Mouse (Mus musculus): ENCODE measurements around the gene Zan. TPM values are rescaled to one million over a fixed set of nuclear protein-coding genes. Genes with fewer than 3 reads are reported as not detected.
"Not testable (repeated sequence)": the region's sequence is repeated elsewhere in the genome, so short reads cannot be mapped to it uniquely, and the experiment has no call there.

Gene Zan
- polyA plus RNA-seq, 1 experiment from 2014 or later: 0.14 TPM

- no peak for ATAC-seq (replicated peaks)
- no peak overlapping the region for H3K27ac ChIP-seq (replicated peaks)
- no peaks in the 10 kb centered on the region for H3K27me3 ChIP-seq
These were observed 31.3 kb downstream of the Zan start for GRCm38 (mm10) chr5:137445536-137445935.

DNA sequence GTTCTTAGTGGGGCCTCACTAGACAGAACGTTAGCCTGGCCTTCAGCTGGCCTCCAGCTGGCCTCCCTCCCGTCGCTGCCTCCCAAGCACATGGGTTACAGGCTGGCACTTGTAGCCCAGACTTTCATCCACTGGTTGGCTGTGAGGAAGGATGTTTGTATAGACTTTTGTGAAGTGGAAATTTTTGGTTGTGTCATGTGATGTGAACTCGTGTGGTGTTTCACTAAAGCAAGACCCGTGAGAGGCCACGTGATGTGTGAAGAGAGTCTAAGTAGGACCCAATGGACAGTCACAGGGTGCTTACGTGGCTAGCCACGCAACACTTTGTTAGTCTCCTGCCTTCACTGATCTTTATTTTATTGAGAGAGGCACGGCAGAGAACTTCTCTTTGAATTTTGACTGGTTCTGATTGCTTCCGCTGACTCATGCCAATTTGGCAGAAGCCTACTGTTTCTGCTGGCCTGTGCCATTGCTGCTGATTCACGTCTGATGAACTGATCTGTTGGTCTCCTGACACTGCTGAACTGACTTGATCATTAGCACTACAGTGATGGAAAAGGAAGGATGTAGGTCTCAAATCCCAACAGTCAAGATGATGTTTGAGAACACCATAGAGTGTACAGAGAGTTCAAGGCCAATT lies 36.5 kb downstream of the Zan start:
- H3K4me2 ChIP-seq (replicated peaks): no peak overlapping the region
- ATAC-seq (replicated peaks): no peak
- WGBS: 75% methylated on average over 11 of the region's 11 CpGs
- H3K4me1 ChIP-seq: no peaks in the 10 kb centered on the region
- H3K36me3 ChIP-seq: no peaks in the 10 kb centered on the region
- H3K27ac ChIP-seq (replicated peaks): no peak overlapping the region
- H3K9me3 ChIP-seq: no peaks in the 10 kb centered on the region
- no peak overlapping the region for H3K4me3 ChIP-seq
- H3K27me3 ChIP-seq: no peaks in the 10 kb centered on the region
- no peak overlapping the region for H3K9ac ChIP-seq (replicated peaks)

More at GRCm38 (mm10) chr5:137445536-137445935, 31.3 kb downstream of the Zan start:
- Histone ChIP-seq H3K4me3 (no peak overlapping the region), H3K4me1 (no peaks in the 10 kb centered on the region), H3K36me3 (no peaks in the 10 kb centered on the region), H3K9me3 (no peaks in the 10 kb centered on the region), H3K9ac (replicated peaks) (no peak overlapping the region), H3K4me2 (replicated peaks) (no peak overlapping the region)

DNA sequence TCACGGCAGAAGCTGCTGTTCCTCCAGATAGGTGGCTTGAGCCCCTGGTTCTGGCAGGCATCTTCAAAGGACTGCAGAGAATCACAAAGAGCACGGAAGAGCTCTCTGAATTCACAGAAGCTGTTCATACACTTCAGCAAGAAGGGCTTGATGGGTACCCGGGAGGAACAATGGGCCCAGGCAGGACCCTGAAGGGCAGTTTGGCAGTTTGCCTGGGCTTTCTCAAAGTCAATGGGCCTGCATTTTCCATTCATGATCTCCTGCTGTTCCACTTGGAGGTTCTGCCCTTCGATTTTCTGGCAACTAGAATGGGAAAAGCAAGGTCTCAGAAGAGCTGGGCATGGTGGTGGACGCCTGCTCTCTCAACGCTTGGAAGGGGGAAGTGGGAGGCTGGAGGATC lies 43.0 kb downstream of the Zan start:
- Histone ChIP-seq H3K9me3 (no peaks in the 10 kb centered on the region), H3K4me3 (no peak overlapping the region), H3K27me3 (no peaks in the 10 kb centered on the region), H3K4me2 (replicated peaks) (no peak overlapping the region), H3K9ac (replicated peaks) (no peak overlapping the region), H3K4me1 (0 out of 2 replicates have a peak, but pooled peaks cover 5% of the 10 kb centered on the region), H3K27ac (replicated peaks) (no peak overlapping the region), H3K36me3 (no peaks in the 10 kb centered on the region)
- no peak for ATAC-seq (replicated peaks)
- 20% methylated on average over 6 of the region's 6 CpGs for WGBS

- not testable (repeated sequence) for ATAC-seq (replicated peaks); H3K4me3 ChIP-seq; H3K9ac ChIP-seq (replicated peaks); H3K36me3 ChIP-seq; H3K4me1 ChIP-seq; H3K27ac ChIP-seq (replicated peaks); H3K9me3 ChIP-seq; H3K4me2 ChIP-seq (replicated peaks); H3K27me3 ChIP-seq
- 89% methylated on average over 4 of the region's 4 CpGs for WGBS
These were observed 46.5 kb downstream of the Zan start for GRCm38 (mm10) chr5:137430402-137430801.

DNA sequence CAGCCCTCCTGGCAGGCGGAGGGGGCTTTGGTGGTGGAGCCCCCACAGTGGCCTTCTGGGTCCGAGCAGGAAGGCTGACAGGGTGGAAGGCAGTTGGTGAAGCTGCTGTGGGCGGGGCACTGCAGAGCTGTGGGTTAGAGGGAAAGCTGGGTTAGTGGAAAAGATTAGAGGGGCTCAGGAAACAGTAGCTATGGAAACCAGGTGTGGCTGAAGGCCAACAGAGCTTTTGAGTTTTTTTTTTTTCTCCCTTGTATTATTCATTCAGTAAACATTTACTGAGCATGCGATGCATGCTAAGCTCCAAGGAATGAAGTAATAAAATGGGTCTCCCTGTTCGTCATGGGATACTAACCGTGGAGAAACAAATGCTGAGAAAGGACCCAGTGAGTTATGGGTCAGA lies 51.2 kb downstream of the Zan start:
- Histone ChIP-seq H3K27ac (replicated peaks) (no peak overlapping the region), H3K9ac (replicated peaks) (no peak overlapping the region), H3K4me1 (peaks cover 3% of the 10 kb centered on the region; the same call in 1 of the 2 replicates), H3K4me3 (no peak overlapping the region), H3K36me3 (no peaks in the 10 kb centered on the region), H3K4me2 (replicated peaks) (no peak overlapping the region), H3K9me3 (no peaks in the 10 kb centered on the region), H3K27me3 (no peaks in the 10 kb centered on the region)
- ATAC-seq (replicated peaks): no peak
- 54% methylated on average over 6 of the region's 6 CpGs for WGBS

DNA sequence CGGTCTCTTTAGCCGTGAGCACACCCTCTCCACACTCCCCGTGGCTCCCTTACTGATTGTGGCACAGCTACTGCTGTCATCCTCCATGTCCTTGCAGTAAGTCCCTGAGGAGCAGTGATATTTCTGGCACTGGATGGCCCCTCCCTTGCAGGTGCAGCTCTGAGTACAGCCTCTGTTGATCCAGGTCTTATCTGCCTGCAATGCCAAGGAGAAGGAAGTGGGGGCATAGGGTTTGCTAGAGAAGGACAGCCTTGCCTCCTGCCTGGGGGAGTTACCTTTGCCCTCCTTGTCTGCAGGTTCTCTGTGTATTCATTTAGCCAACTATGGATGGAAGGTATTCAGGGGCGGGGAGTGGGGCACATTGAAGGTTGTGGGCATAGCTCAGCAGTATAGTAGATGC lies 57.0 kb downstream of the Zan start:
- H3K4me1 ChIP-seq: no peaks in the 10 kb centered on the region
- H3K27me3 ChIP-seq: no peaks in the 10 kb centered on the region
- 73% methylated on average over 4 of the region's 4 CpGs for WGBS
- no peaks in the 10 kb centered on the region for H3K9me3 ChIP-seq
- no peak overlapping the region for H3K4me3 ChIP-seq
- no peak for ATAC-seq (replicated peaks)
- H3K36me3 ChIP-seq: no peaks in the 10 kb centered on the region
- H3K27ac ChIP-seq (replicated peaks): no peak overlapping the region
- H3K9ac ChIP-seq (replicated peaks): no peak overlapping the region
- no peak overlapping the region for H3K4me2 ChIP-seq (replicated peaks)

GRCm38 (mm10) chr5:137419105-137419504 lies 57.8 kb downstream of the Zan start:
- Histone ChIP-seq H3K27me3 (no peaks in the 10 kb centered on the region), H3K9me3 (no peaks in the 10 kb centered on the region), H3K36me3 (no peaks in the 10 kb centered on the region), H3K4me2 (replicated peaks) (no peak overlapping the region), H3K4me1 (no peaks in the 10 kb centered on the region), H3K27ac (replicated peaks) (no peak overlapping the region), H3K4me3 (no peak overlapping the region), H3K9ac (replicated peaks) (no peak overlapping the region)
- ATAC-seq (replicated peaks): no peak
- WGBS: 80% methylated on average over 9 of the region's 9 CpGs

DNA sequence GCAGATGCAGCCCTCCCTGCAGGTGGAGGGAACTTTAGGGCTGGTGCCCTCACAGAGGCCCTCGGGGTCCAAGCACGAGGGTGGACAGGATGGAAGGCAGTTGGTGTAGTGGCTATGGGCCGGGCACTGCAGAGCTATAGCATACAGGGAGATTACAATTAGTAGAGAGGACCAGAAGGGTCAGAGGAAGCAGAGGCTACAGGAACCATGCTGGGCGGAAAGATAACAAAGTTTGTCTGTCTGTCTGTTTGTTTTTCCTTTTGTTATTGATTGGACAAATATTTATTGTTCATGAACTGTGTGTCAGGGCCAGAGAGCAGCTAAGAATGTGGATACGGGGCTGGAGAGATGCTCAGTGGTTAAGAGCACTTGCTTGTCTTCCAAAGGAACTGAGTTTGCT lies 62.6 kb downstream of the Zan start:
- no peaks in the 10 kb centered on the region for H3K4me1 ChIP-seq

DNA sequence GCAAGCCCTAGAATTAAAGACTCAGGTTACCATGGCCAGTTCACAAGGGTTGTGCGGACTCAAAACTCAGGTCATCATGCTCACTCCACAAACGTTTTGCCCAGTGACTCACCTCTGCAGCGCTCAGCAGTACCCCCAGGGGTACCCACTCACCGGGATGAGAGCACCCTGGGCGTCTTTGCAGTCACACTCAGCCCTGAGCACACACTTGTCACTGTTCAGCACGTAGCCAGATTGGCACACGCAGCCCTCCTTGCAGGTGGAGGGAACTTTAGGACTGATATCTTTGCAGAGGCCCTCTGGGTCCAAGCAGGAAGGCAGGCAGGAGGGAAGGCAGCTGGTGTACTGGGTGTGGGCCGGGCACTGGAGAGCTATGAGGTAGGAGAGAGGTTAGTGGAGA lies 65.6 kb downstream of the Zan start:
- Histone ChIP-seq H3K36me3 (no peaks in the 10 kb centered on the region), H3K9ac (replicated peaks) (no peak overlapping the region), H3K4me2 (replicated peaks) (no peak overlapping the region), H3K27ac (replicated peaks) (no peak overlapping the region), H3K27me3 (no peaks in the 10 kb centered on the region), H3K4me1 (peaks cover 5% of the 10 kb centered on the region; the same call in 1 of the 2 replicates), H3K4me3 (no peak overlapping the region), H3K9me3 (no peaks in the 10 kb centered on the region)
- no peak for ATAC-seq (replicated peaks)
- 75% methylated on average over 8 of the region's 8 CpGs for WGBS

More for the DNA sequence above, 62.6 kb downstream of the Zan start:
- no peak overlapping the region for H3K9ac ChIP-seq (replicated peaks)
- H3K36me3 ChIP-seq: no peaks in the 10 kb centered on the region
- WGBS: 68% methylated on average over 5 of the region's 5 CpGs
- no peak for ATAC-seq (replicated peaks)
- H3K27me3 ChIP-seq: no peaks in the 10 kb centered on the region
- H3K4me2 ChIP-seq (replicated peaks): no peak overlapping the region
- H3K4me3 ChIP-seq: no peak overlapping the region
- no peak overlapping the region for H3K27ac ChIP-seq (replicated peaks)
- H3K9me3 ChIP-seq: no peaks in the 10 kb centered on the region

DNA sequence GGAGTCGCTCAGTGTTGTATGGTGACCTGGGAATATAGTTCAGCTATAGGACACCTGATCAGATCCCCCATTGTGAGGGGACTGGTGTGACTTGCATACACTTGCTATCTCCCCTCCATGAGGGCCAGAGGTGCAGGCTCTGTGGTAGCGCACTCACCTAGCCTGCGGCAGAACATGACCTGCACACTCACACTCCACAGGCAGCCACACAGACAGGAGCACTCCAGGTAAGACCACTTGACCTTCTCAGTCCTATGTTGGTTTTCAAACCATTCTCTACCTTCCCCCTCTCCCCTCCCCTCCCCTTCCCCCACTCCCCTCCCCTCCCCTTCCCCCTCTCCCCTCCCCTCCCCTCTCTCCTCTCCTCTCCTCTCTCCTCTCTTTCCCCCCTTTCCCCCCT lies 66.3 kb downstream of the Zan start:
- no peak overlapping the region for H3K9ac ChIP-seq (replicated peaks)
- 91% methylated on average over 3 of the region's 3 CpGs for WGBS
- no peaks in the 10 kb centered on the region for H3K27me3 ChIP-seq
- H3K9me3 ChIP-seq: no peaks in the 10 kb centered on the region
- no peaks in the 10 kb centered on the region for H3K36me3 ChIP-seq
- no peak for ATAC-seq (replicated peaks)
- peaks cover 5% of the 10 kb centered on the region; the same call in 1 of the 2 replicates for H3K4me1 ChIP-seq
- H3K4me2 ChIP-seq (replicated peaks): no peak overlapping the region
- H3K4me3 ChIP-seq: no peak overlapping the region
- H3K27ac ChIP-seq (replicated peaks): no peak overlapping the region

- Histone ChIP-seq H3K36me3 (no peaks in the 10 kb centered on the region), H3K27me3 (no peaks in the 10 kb centered on the region), H3K27ac (replicated peaks) (no peak overlapping the region), H3K9me3 (no peaks in the 10 kb centered on the region), H3K9ac (replicated peaks) (no peak overlapping the region), H3K4me3 (no peak overlapping the region), H3K4me1 (peaks cover 5% of the 10 kb centered on the region; the same call in 1 of the 2 replicates), H3K4me2 (replicated peaks) (no peak overlapping the region)
- ATAC-seq (replicated peaks): no peak
- WGBS: 64% methylated on average over 3 of the region's 3 CpGs
These were observed 66.8 kb downstream of the Zan start for GRCm38 (mm10) chr5:137410066-137410465.

- H3K4me2 ChIP-seq (replicated peaks): no peak overlapping the region
- no peak overlapping the region for H3K9ac ChIP-seq (replicated peaks)
- no peak overlapping the region for H3K4me3 ChIP-seq
- ATAC-seq (replicated peaks): no peak
- no peaks in the 10 kb centered on the region for H3K9me3 ChIP-seq
- no peaks in the 10 kb centered on the region for H3K27me3 ChIP-seq
- WGBS: 46% methylated on average over 6 of the region's 6 CpGs
- no peak overlapping the region for H3K27ac ChIP-seq (replicated peaks)
- H3K4me1 ChIP-seq: peaks cover 5% of the 10 kb centered on the region; the same call in 1 of the 2 replicates
- H3K36me3 ChIP-seq: no peaks in the 10 kb centered on the region
These were observed 67.4 kb downstream of the Zan start for GRCm38 (mm10) chr5:137409451-137409850.

GRCm38 (mm10) chr5:137404081-137404480 lies 72.8 kb downstream of the Zan start:
- no peaks in the 10 kb centered on the region for H3K36me3 ChIP-seq
- no peak overlapping the region for H3K9ac ChIP-seq (replicated peaks)
- ATAC-seq (replicated peaks): no peak
- 76% methylated on average over 2 of the region's 2 CpGs for WGBS
- H3K4me3 ChIP-seq: no peak overlapping the region
- H3K4me2 ChIP-seq (replicated peaks): no peak overlapping the region
- no peaks in the 10 kb centered on the region for H3K9me3 ChIP-seq
- H3K27me3 ChIP-seq: no peaks in the 10 kb centered on the region
- peaks cover 5% of the 10 kb centered on the region; the same call in 1 of the 2 replicates for H3K4me1 ChIP-seq
- no peak overlapping the region for H3K27ac ChIP-seq (replicated peaks)

Data from forebrain, embryonic 15.5 days (tissue).